Mouse (Mus musculus): ENCODE measurements around the gene Eml4. TPM values are rescaled to one million over a fixed set of nuclear protein-coding genes. Genes with fewer than 3 reads are reported as not detected.

Eml4 gene
- polyA plus RNA-seq, 1 experiment, result 0.95 TPM

DNA sequence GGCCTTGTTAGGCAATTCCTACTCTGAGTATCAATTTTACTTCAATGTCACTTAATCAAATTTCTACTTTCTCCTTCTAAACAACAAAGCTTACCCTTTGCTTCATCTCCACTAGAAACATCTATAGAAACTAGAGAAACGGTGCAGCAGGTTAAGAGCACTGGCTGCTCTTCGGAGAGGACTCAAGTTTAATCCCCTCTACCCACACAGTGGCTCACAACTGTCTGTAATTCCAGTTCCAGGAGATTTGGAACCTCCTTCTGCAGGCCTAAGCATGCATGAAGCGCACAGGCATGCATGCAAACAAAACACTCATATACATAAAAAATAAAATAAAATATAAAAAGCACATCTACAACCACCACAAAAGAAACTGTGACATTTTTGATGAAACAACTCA lies 161.4 kb downstream of the Eml4 start:
- H3K4me1 ChIP-seq, result peaks cover 52% of the 10 kb centered on the region
- H3K4me3 ChIP-seq (replicated peaks), result no peak overlapping the region
- H3K27me3 ChIP-seq (replicated peaks), result no peaks in the 10 kb centered on the region
- peaks cover 34% of the 10 kb centered on the region for H3K36me3 ChIP-seq (replicated peaks; ENCODE audit: low read length)
- TF ChIP-seq GATA1 (IDR thresholded peaks at IDR 0.05; ENCODE audit: borderline replicate concordance, low read length) (no peak), FLI1 (IDR thresholded peaks at IDR 0.05; ENCODE audit: low read length) (no peak)
- H3K9me3 ChIP-seq, result peaks cover 9% of the 10 kb centered on the region; the same call in 1 of the 2 replicates

GRCm38 (mm10) chr17:83513655-83514212 lies 163.0 kb downstream of the Eml4 start:
- no peak for TF ChIP-seq GATA1 (IDR thresholded peaks at IDR 0.05; ENCODE audit: borderline replicate concordance, low read length)
- no peak for TF ChIP-seq FLI1 (IDR thresholded peaks at IDR 0.05; ENCODE audit: low read length)
- Histone ChIP-seq H3K36me3 (replicated peaks; ENCODE audit: low read length) (peaks cover 19% of the 10 kb centered on the region), H3K4me3 (replicated peaks) (peak overlapping the region; percentile 96)

DNA sequence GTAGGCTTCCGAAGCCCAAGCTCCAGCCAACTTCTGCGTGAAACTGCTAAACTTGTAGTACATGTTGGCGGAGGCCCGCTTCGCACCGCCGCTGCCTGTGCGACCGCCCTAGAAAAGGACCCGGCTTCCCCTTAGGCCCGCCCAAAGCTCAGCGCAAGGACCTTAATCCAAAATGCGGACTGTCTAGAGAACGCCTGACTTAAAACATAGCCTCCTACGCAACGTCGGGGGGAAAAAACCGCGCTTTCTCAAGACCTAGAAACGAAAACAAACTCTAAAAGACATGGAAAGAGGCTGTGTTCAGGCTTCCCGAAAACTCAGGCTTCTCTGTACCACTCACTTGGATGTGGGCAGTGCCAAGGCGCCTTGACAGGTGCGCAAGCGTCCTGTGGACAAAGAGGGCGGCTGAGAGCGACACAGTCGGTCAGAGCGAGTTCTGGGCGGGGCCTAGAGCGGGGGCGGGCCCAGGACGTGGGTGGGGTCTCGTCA lies 163.5 kb downstream of the Eml4 start:
- Histone ChIP-seq H3K27me3 (replicated peaks) (no peaks in the 10 kb centered on the region), H3K4me3 (replicated peaks) (peak overlapping the region; percentile 96), H3K36me3 (replicated peaks; ENCODE audit: low read length) (peaks cover 14% of the 10 kb centered on the region), H3K4me1 (peaks cover 45% of the 10 kb centered on the region), H3K9me3 (peaks cover 9% of the 10 kb centered on the region; the same call in 1 of the 2 replicates)
- TF ChIP-seq GATA1 (IDR thresholded peaks at IDR 0.05; ENCODE audit: borderline replicate concordance, low read length), result no peak
- TF ChIP-seq FLI1 (IDR thresholded peaks at IDR 0.05; ENCODE audit: low read length), result no peak

More at GRCm38 (mm10) chr17:83513655-83514212, 163.0 kb downstream of the Eml4 start:
- Histone ChIP-seq H3K27me3 (replicated peaks) (no peaks in the 10 kb centered on the region), H3K4me1 (peaks cover 47% of the 10 kb centered on the region), H3K9me3 (peaks cover 9% of the 10 kb centered on the region; the same call in 1 of the 2 replicates)

DNA sequence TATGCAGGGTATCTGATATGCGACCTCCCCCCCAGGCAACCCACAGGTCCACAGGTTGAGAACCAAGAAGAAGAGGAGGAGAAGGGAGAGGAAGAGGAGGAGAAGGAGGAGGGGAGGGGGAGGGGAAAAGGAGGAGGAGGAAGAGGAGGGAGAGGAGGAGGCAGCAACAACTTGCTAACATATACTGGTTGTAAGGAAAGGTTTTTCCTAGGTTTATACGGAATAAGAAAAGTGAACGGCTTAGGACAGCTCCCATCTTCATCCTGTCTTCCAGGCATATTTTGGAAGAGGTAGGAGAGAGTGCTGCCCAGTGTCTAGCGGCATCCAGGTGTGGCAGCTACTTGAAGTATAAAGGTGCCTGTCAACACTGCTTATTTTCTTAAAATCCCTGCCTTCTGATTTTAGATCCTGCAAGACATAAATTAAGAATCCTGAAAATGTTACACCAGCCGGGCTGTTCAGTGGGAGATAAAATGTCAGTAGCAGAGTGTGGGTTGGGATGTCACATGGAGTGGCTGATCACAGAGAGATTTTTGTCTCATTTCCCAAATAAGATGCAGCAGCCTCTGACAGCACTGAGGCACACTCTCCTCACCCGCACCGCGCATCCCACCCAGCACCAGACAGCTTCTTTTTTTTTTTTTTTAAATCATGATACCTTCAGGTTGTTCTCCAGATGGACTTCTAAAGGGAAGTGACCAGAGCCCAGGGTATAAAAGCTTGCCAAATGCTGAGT lies 166.7 kb downstream of the Eml4 start, which contains the start of gene Cox7a2l:
TSS of gene Cox7a2l (minus strand) at position 51 of the 736 bp plus-strand sequence.
- Histone ChIP-seq H3K27me3 (replicated peaks) (no peaks in the 10 kb centered on the region), H3K9me3 (no peaks in the 10 kb centered on the region), H3K4me1 (peaks cover 30% of the 10 kb centered on the region), H3K36me3 (replicated peaks; ENCODE audit: low read length) (no peaks in the 10 kb centered on the region), H3K4me3 (replicated peaks) (no peak within 1 kb of the TSS)
- TF ChIP-seq FLI1 (IDR thresholded peaks at IDR 0.05; ENCODE audit: low read length), result no peak

DNA sequence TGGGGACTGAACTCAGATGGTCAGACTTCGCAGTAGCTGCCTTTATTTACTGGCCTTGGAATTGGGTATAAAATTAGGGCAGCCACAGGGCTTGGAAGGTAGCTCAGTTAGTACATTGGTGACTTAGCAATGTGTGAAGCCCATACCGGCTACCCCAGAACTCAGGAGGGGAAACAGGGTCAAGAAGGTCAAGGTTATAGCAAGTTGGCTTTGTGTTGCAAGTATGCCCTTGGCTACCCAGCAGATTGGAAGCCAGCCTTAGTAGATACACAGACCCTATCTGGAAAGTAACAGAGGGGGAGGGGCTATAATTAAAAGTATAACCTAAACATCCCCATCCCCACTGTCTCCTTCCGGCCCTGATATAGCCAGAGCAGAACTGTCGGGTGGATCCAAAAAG lies 171.2 kb downstream of the Eml4 start:
- peaks cover 30% of the 10 kb centered on the region for H3K4me1 ChIP-seq
- no peaks in the 10 kb centered on the region for H3K27me3 ChIP-seq (replicated peaks)
- TF ChIP-seq FLI1 (IDR thresholded peaks at IDR 0.05; ENCODE audit: low read length) (no peak), GATA1 (IDR thresholded peaks at IDR 0.05; ENCODE audit: borderline replicate concordance, low read length) (no peak)
- no peak overlapping the region for H3K4me3 ChIP-seq (replicated peaks)
- H3K9me3 ChIP-seq, result no peaks in the 10 kb centered on the region
- no peaks in the 10 kb centered on the region for H3K36me3 ChIP-seq (replicated peaks; ENCODE audit: low read length)

- H3K36me3 ChIP-seq (replicated peaks; ENCODE audit: low read length), result no peaks in the 10 kb centered on the region
- H3K27me3 ChIP-seq (replicated peaks), result no peaks in the 10 kb centered on the region
- no peaks in the 10 kb centered on the region for H3K9me3 ChIP-seq
- no peak overlapping the region for H3K4me3 ChIP-seq (replicated peaks)
- peaks cover 34% of the 10 kb centered on the region for H3K4me1 ChIP-seq
- TF ChIP-seq GATA1 (IDR thresholded peaks at IDR 0.05; ENCODE audit: borderline replicate concordance, low read length) (no peak), FLI1 (IDR thresholded peaks at IDR 0.05; ENCODE audit: low read length) (no peak)
Measured at GRCm38 (mm10) chr17:83522590-83523379, 172.1 kb downstream of the Eml4 start.

DNA sequence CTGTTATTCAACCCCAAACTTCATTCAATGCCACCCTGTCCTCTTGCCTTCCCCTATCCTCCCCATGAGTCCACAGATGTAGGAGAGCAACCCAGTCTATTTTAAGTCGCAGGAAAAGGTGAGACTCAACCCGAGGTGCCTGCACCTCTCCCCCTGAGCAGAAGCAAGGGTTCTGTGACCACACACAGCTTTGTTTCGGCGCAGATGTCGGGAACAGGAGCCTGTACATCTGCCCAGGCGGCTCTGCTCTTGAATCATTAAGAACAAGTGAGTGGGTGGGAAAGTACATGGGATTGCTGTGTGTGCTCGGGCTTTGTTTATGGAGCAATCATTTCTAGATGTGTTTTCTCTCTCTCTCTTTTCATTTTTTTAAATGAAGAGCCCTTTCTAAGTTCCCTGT lies 174.0 kb downstream of the Eml4 start:
- no peak for TF ChIP-seq FLI1 (IDR thresholded peaks at IDR 0.05; ENCODE audit: low read length)
- TF ChIP-seq GATA1 (IDR thresholded peaks at IDR 0.05; ENCODE audit: borderline replicate concordance, low read length), result no peak
- peaks cover 43% of the 10 kb centered on the region for H3K4me1 ChIP-seq
- H3K27me3 ChIP-seq (replicated peaks), result no peaks in the 10 kb centered on the region
- H3K9me3 ChIP-seq, result no peaks in the 10 kb centered on the region
- no peak overlapping the region for H3K4me3 ChIP-seq (replicated peaks)
- H3K36me3 ChIP-seq (replicated peaks; ENCODE audit: low read length), result no peaks in the 10 kb centered on the region

DNA sequence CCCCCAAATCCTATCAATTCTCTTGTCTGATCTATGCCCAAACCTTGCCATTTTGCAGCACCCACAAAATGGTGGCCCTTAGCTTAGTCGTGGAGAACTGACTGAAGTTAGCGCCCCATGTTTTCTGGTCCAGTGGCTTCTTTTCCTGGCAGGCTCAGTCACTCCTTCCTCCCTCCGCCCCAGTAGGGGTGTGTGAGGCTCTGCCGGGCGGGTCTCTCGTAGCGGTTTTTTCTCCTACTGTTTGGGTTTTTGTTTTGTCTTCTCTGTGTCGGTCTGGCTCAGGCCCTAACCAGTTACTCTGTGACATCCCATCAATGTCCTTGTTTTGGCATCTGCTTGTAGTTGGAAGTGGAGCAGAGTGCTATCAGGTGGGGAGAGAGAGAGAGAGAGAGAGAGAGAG lies 174.9 kb downstream of the Eml4 start:
- Histone ChIP-seq H3K4me1 (peaks cover 43% of the 10 kb centered on the region), H3K4me3 (replicated peaks) (no peak overlapping the region)

GRCm38 (mm10) chr17:83526091-83526561 lies 175.4 kb downstream of the Eml4 start:
- Histone ChIP-seq H3K36me3 (replicated peaks; ENCODE audit: low read length) (no peaks in the 10 kb centered on the region), H3K4me1 (peaks cover 43% of the 10 kb centered on the region), H3K4me3 (replicated peaks) (no peak overlapping the region), H3K9me3 (peaks cover 4% of the 10 kb centered on the region; the same call in 1 of the 2 replicates), H3K27me3 (replicated peaks) (peaks cover 5% of the 10 kb centered on the region)
- TF ChIP-seq FLI1 (IDR thresholded peaks at IDR 0.05; ENCODE audit: low read length) (no peak), GATA1 (IDR thresholded peaks at IDR 0.05; ENCODE audit: borderline replicate concordance, low read length) (no peak)

More for the DNA sequence above, 174.9 kb downstream of the Eml4 start:
- H3K27me3 ChIP-seq (replicated peaks), result peaks cover 3% of the 10 kb centered on the region
- H3K9me3 ChIP-seq, result 0 out of 2 replicates have a peak, but pooled peaks cover 1% of the 10 kb centered on the region
- no peaks in the 10 kb centered on the region for H3K36me3 ChIP-seq (replicated peaks; ENCODE audit: low read length)
- TF ChIP-seq GATA1 (IDR thresholded peaks at IDR 0.05; ENCODE audit: borderline replicate concordance, low read length) (no peak), FLI1 (IDR thresholded peaks at IDR 0.05; ENCODE audit: low read length) (no peak)

All from megakaryocyte, embryonic 14.5 days (primary cell).